Mouse (Mus musculus) spleen, adult 2 months (tissue): Measurements from ENCODE around the gene 4930544D05Rik. TPM values are rescaled to one million over a fixed set of nuclear protein-coding genes. Genes with fewer than 3 reads are reported as not detected.

Experiments used
- DNase-seq, 2 experiments: peaks; one replicate each; pipeline versions ENCODE4 v3.0.0 to v3.0.0-alpha.2; 2012 to 2021; ENCODE audit warnings: low spot score in 2 of 2, low read depth in 1 of 2
- H3K27ac ChIP-seq: fragments of 200-500 bp; 2 replicates; pipeline ENCODE4 v1.5.1; 2012; ENCODE audit warnings: low read length, inconsistent platforms; ENCODE audit not compliant: insufficient read depth
- H3K27me3 ChIP-seq: fragments of 200-500 bp; 2 replicates; pipeline ENCODE4 v1.6.1; 2012; ENCODE audit warnings: mild to moderate bottlenecking, moderate library complexity, low read length, inconsistent platforms; ENCODE audit not compliant: control insufficient read depth, insufficient read depth
- H3K36me3 ChIP-seq: fragments of 200-500 bp; 2 replicates; pipeline ENCODE4 v1.6.1; 2012; ENCODE audit warnings: mild to moderate bottlenecking, low read length, inconsistent platforms; ENCODE audit not compliant: control insufficient read depth, insufficient read depth
- H3K4me1 ChIP-seq: fragments of 200-500 bp; 2 replicates; pipeline ENCODE4 v1.6.1; 2011; ENCODE audit warnings: inconsistent platforms; ENCODE audit not compliant: control insufficient read depth, insufficient read depth, insufficient read length
- H3K4me3 ChIP-seq: fragments of 200-500 bp; 2 replicates; pipeline ENCODE4 v1.5.1; 2011; ENCODE audit warnings: mild to moderate bottlenecking, inconsistent platforms; ENCODE audit not compliant: insufficient read depth, insufficient read length; ENCODE audit errors: extremely low read depth
- CTCF ChIP-seq: fragments of 200-500 bp; IDR thresholded peaks from 2 replicates; pipeline ENCODE4 v1.5.1; 2011; ENCODE audit warnings: mild to moderate bottlenecking, inconsistent platforms; ENCODE audit not compliant: insufficient read depth, insufficient read length, insufficient replicate concordance; ENCODE audit errors: extremely low read depth
- POLR2A ChIP-seq: fragments of 200-500 bp; IDR thresholded peaks from 2 replicates; pipeline ENCODE4 v1.6.1; 2011; ENCODE audit warnings: low read depth, low read length, inconsistent platforms
- WGBS: fragments of 180-500 bp; shearing (Covaris S2); methylation state at CpG from one replicate; pipeline ENCODE4 v1.1.7; 2018; 5-methylcytosine and 5-hydroxymethylcytosine counted together
- polyA plus RNA-seq: library from polyadenylated mRNA; depleted of rRNA; stranded (reverse); fragments of >200 nt; gene quantifications from 2 replicates; pipeline ENCODE4 v1.2.3, GENCODE M21; 2012; rRNA removed

4930544D05Rik gene
- polyA plus RNA-seq, 1 experiment = not detected

GRCm38 (mm10) chr11:70657991-70658390, 42.3 kb downstream of the 4930544D05Rik start:
- TF ChIP-seq CTCF = no peak
- Histone ChIP-seq H3K27ac (no peak overlapping the region), H3K4me3 (no peak overlapping the region), H3K27me3 (no peaks in the 10 kb centered on the region), H3K36me3 (peaks cover 14% of the 10 kb centered on the region), H3K4me1 (peaks cover 22% of the 10 kb centered on the region; the same call in 1 of the 2 replicates)
- 84% methylated on average over 9 of the region's 9 CpGs for WGBS
- DNase-seq = no peak

DNA sequence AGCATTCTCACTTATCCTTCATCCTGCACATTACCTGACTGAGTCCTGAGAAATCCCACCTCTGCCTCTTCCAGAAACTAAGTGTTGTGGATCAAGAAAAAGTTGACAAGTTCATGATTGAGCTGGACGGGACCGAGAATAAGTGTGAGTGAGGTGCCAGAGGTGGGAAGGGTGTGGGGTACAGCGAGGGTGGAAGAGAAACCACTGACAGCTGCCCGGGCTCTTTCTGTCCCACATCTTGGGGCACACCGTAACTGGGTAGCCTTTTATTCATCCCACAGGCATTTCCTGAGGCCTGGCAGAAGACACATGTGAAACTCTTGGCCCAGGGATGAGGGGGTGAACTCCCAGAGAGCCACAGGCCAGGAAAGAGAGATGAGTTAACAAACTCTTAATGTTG, 42.9 kb downstream of the 4930544D05Rik start:
- DNase-seq = no peak
- no peaks in the 10 kb centered on the region for H3K27me3 ChIP-seq
- H3K4me1 ChIP-seq = peaks cover 22% of the 10 kb centered on the region; the same call in 1 of the 2 replicates
- WGBS = 62% methylated on average over 5 of the region's 5 CpGs
- peaks cover 12% of the 10 kb centered on the region for H3K36me3 ChIP-seq
- H3K27ac ChIP-seq = no peak overlapping the region
- TF ChIP-seq CTCF = no peak
- TF ChIP-seq POLR2A = no peak
- no peak overlapping the region for H3K4me3 ChIP-seq

DNA sequence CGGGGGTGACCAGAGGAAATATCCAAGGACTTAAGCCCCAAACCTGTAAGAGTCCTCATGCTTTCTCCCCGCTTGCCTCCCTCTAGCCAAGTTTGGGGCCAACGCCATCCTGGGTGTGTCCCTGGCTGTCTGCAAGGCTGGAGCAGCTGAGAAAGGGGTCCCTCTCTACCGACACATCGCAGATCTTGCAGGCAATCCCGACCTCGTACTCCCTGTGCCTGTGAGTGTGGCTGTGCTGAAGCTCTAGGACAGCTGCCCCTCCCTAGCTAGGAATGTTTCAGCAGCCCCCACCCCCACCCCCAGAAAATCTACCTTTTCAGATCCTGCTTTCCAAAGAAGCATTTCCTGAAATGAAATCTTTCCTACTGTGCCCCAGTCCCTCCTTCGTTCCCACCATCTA, 43.3 kb downstream of the 4930544D05Rik start:
- Histone ChIP-seq H3K4me3 (no peak overlapping the region), H3K27me3 (no peaks in the 10 kb centered on the region), H3K27ac (no peak overlapping the region), H3K4me1 (peaks cover 22% of the 10 kb centered on the region; the same call in 1 of the 2 replicates), H3K36me3 (peaks cover 11% of the 10 kb centered on the region)
- DNase-seq = no peak
- TF ChIP-seq POLR2A (no peak), CTCF (no peak)
- WGBS = 90% methylated on average over 8 of the region's 8 CpGs

GRCm38 (mm10) chr11:70660571-70660970, 44.9 kb downstream of the 4930544D05Rik start:
- no peak for TF ChIP-seq POLR2A
- TF ChIP-seq CTCF = no peak
- Histone ChIP-seq H3K4me3 (no peak overlapping the region), H3K27me3 (no peaks in the 10 kb centered on the region), H3K36me3 (peaks cover 20% of the 10 kb centered on the region), H3K4me1 (peaks cover 22% of the 10 kb centered on the region; the same call in 1 of the 2 replicates), H3K27ac (no peak overlapping the region)
- no peak for DNase-seq
- WGBS = 91% methylated on average over 8 of the region's 8 CpGs

- no peak for DNase-seq
- Histone ChIP-seq H3K4me3 (no peak overlapping the region), H3K27me3 (no peaks in the 10 kb centered on the region), H3K4me1 (peaks cover 5% of the 10 kb centered on the region; the same call in 1 of the 2 replicates), H3K27ac (no peak overlapping the region), H3K36me3 (peaks cover 20% of the 10 kb centered on the region)
- 94% methylated on average over 8 of the region's 8 CpGs for WGBS
- TF ChIP-seq POLR2A = no peak
- TF ChIP-seq CTCF = no peak
Observed at GRCm38 (mm10) chr11:70663101-70663500, 47.5 kb downstream of the 4930544D05Rik start.

DNA sequence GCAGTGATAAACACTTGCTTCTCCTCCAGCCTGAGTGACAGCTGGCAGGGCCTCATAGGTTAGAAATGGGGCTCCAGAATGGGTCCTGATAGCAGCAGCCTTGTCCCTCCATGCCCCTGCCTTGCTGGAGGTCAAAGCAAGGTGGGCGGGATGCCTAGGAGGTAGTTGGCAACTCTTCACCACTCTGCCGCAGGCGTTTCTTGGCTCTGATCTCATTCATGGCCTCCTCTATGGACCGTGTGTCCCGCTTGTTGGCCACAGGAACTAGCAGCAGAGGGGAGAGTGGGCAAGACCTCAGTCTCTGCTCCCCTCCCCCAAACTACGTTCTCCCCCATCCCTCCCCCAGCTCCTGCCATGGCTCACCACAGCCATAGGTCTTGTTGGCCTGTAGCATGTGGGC, 48.3 kb downstream of the 4930544D05Rik start:
- Histone ChIP-seq H3K36me3 (peaks cover 20% of the 10 kb centered on the region), H3K4me1 (peaks cover 4% of the 10 kb centered on the region; the same call in 1 of the 2 replicates), H3K27me3 (no peaks in the 10 kb centered on the region), H3K4me3 (no peak overlapping the region), H3K27ac (no peak overlapping the region)
- DNase-seq = no peak
- no peak for TF ChIP-seq CTCF
- TF ChIP-seq POLR2A = no peak
- 93% methylated on average over 6 of the region's 6 CpGs for WGBS

- 96% methylated on average over 9 of the region's 9 CpGs for WGBS
- no peak overlapping the region for H3K4me3 ChIP-seq
- no peaks in the 10 kb centered on the region for H3K27me3 ChIP-seq
- DNase-seq = no peak
- peaks cover 20% of the 10 kb centered on the region for H3K36me3 ChIP-seq
- TF ChIP-seq CTCF = no peak
- peaks cover 4% of the 10 kb centered on the region; the same call in 1 of the 2 replicates for H3K4me1 ChIP-seq
- H3K27ac ChIP-seq = no peak overlapping the region
Observed at GRCm38 (mm10) chr11:70664741-70665140, 49.1 kb downstream of the 4930544D05Rik start.

Other genes starting within 250 kb of the 4930544D05Rik start
- gene Pelp1, start 205.8 kb upstream of the 4930544D05Rik start, polyA plus RNA-seq = 15.5 and 17.9 TPM in 2 replicates
- 145 TPM in 2 replicates for gene Arrb2, start 183.2 kb upstream of the 4930544D05Rik start, polyA plus RNA-seq
- 24.6 and 29.2 TPM in 2 replicates for gene Med11, start 163.9 kb upstream of the 4930544D05Rik start, polyA plus RNA-seq
- gene Zmynd15, start 156.4 kb upstream of the 4930544D05Rik start, polyA plus RNA-seq = 10.5 and 10.6 TPM in 2 replicates
- 28.8 TPM in 2 replicates for gene Cxcl16, start 155.9 kb upstream of the 4930544D05Rik start, polyA plus RNA-seq
- gene Tm4sf5, start 110.6 kb upstream of the 4930544D05Rik start, polyA plus RNA-seq = 0.77 and 1.3 TPM in 2 replicates
- 0.25 and 0.32 TPM in 2 replicates for gene Vmo1, start 101.2 kb upstream of the 4930544D05Rik start, polyA plus RNA-seq
- 0.18 TPM in 1 of 2 replicates, not detected in the other for gene Gltpd2, start 96.7 kb upstream of the 4930544D05Rik start, polyA plus RNA-seq
- gene Psmb6, start 90.5 kb upstream of the 4930544D05Rik start, polyA plus RNA-seq = 125 and 155 TPM in 2 replicates
- gene Gm40193, start 82.9 kb upstream of the 4930544D05Rik start, polyA plus RNA-seq = not detected in 2 replicates
- 12.3 and 13.9 TPM in 2 replicates for gene Pld2, start 75.8 kb upstream of the 4930544D05Rik start, polyA plus RNA-seq
- 74.8 and 91.9 TPM in 2 replicates for gene Mink1, start 53.0 kb upstream of the 4930544D05Rik start, polyA plus RNA-seq
- gene Chrne, start 3.4 kb downstream of the 4930544D05Rik start, polyA plus RNA-seq = 0.66 and 0.99 TPM in 2 replicates
- gene Gp1ba, start 23.3 kb downstream of the 4930544D05Rik start, polyA plus RNA-seq = 6.8 and 9.3 TPM in 2 replicates
- gene Rnf167, start 31.4 kb downstream of the 4930544D05Rik start, polyA plus RNA-seq = 137 and 158 TPM in 2 replicates
- gene Slc25a11, start 31.6 kb downstream of the 4930544D05Rik start, polyA plus RNA-seq = 73.0 and 78.7 TPM in 2 replicates
- gene Pfn1, start 38.8 kb downstream of the 4930544D05Rik start, polyA plus RNA-seq = 2,122 and 3,201 TPM in 2 replicates
- 15.3 and 20.0 TPM in 2 replicates for gene Eno3, start 41.4 kb downstream of the 4930544D05Rik start, polyA plus RNA-seq
- gene Spag7, start 53.6 kb downstream of the 4930544D05Rik start, polyA plus RNA-seq = 20.0 and 20.2 TPM in 2 replicates
- gene Camta2, start 72.3 kb downstream of the 4930544D05Rik start, polyA plus RNA-seq = 36.6 and 38.8 TPM in 2 replicates
- gene Inca1, start 84.3 kb downstream of the 4930544D05Rik start, polyA plus RNA-seq = 0.70 and 0.76 TPM in 2 replicates
- 17.5 and 19.5 TPM in 2 replicates for gene Kif1c, start 84.7 kb downstream of the 4930544D05Rik start, polyA plus RNA-seq
- gene Zfp3, start 148.4 kb downstream of the 4930544D05Rik start, polyA plus RNA-seq = 1.2 and 1.4 TPM in 2 replicates
- gene Scimp, start 196.7 kb downstream of the 4930544D05Rik start, polyA plus RNA-seq = 6.8 and 7.6 TPM in 2 replicates
- 2.3 TPM in 2 replicates for gene Rabep1, start 228.9 kb downstream of the 4930544D05Rik start, polyA plus RNA-seq